Comparison of ENCODE assay signal across 31 mouse cellular contexts in genomic region chr11:104664441-104664840, GRCm38 (mm10). TPM values are rescaled to one million over a fixed set of nuclear protein-coding genes. Genes with fewer than 3 reads are reported as not detected.
DNase-seq lines count a peak whose midpoint lies in the region; ATAC-seq and TF ChIP-seq lines count a peak whose summit lies in the region.
"Had no signal": no experiment of that assay in that cellular context is flagged by ENCODE, and none has a peak within 500 bp of the region (broad histone marks: within the 10 kb centered on the region; RNA-seq: fewer than 3 reads in every experiment).

No protein-coding gene starts in this region.

- ATAC-seq in forebrain, embryonic 11.5 days (replicated peaks; ENCODE audit: low FRiP score) = no peak
- no peak for ATAC-seq in forebrain, embryonic 13.5 days
- 0 out of 2 replicates have a peak, but pooled peaks have one; percentile 31 for ATAC-seq in stomach, embryonic 16.5 days (ENCODE audit: insufficient read depth, low FRiP score)
- ATAC-seq in stomach, postnatal 0 days (ENCODE audit: low FRiP score, low TSS enrichment) = no peak
- ATAC-seq: activated CD4-positive, CD25-positive, alpha-beta regulatory T cell, adult 4 months; forebrain, embryonic 15.5 days; hindbrain, postnatal 0 days; intestine, embryonic 15.5 days had no signal

- H3K4me2 ChIP-seq in forebrain, embryonic 11.5 days (ENCODE audit: low read depth, low read length, severe bottlenecking) = no peak overlapping the region
- no peak overlapping the region for H3K4me2 ChIP-seq in forebrain, embryonic 13.5 days
- no peak overlapping the region for H3K4me2 ChIP-seq in stomach, embryonic 16.5 days (ENCODE audit: low read depth, low read length)
- H3K4me2 ChIP-seq in stomach, postnatal 0 days (replicated peaks; ENCODE audit: low read depth) = no peak overlapping the region
- H3K4me2 ChIP-seq: forebrain, embryonic 15.5 days; heart, embryonic 15.5 days; hindbrain, embryonic 12.5 days; intestine, embryonic 15.5 days; kidney, embryonic 15.5 days; limb, embryonic 15.5 days; liver, embryonic 15.5 days; lung, embryonic 14.5 days had no signal

- no peaks in the 10 kb centered on the region for H3K36me3 ChIP-seq in forebrain, embryonic 11.5 days (ENCODE audit: control insufficient read depth, insufficient read depth, low read length)
- no peaks in the 10 kb centered on the region for H3K36me3 ChIP-seq in forebrain, embryonic 13.5 days (ENCODE audit: poor library complexity, severe bottlenecking)
- peaks cover 8% of the 10 kb centered on the region; the same call in 1 of the 2 replicates for H3K36me3 ChIP-seq in stomach, embryonic 16.5 days (ENCODE audit: control insufficient read depth, insufficient read depth, low read length)
- H3K36me3 ChIP-seq in stomach, postnatal 0 days (ENCODE audit: control insufficient read depth, insufficient read depth, low read length) = peaks cover 7% of the 10 kb centered on the region; the same call in 1 of the 2 replicates
- H3K36me3 ChIP-seq: forebrain, embryonic 15.5 days; heart, embryonic 15.5 days; hindbrain, embryonic 12.5 days; kidney, embryonic 15.5 days; limb, embryonic 10.5 days; limb, embryonic 15.5 days; liver, embryonic 15.5 days had no signal

- no peak overlapping the region for H3K27ac ChIP-seq in forebrain, embryonic 11.5 days (ENCODE audit: low read depth, low read length)
- H3K27ac ChIP-seq in forebrain, embryonic 13.5 days = no peak overlapping the region
- H3K27ac ChIP-seq in stomach, embryonic 16.5 days (ENCODE audit: low read length) = no peak overlapping the region
- H3K27ac ChIP-seq in stomach, postnatal 0 days (replicated peaks) = no peak overlapping the region
- H3K27ac ChIP-seq: forebrain, embryonic 15.5 days; heart, adult 2 months; heart, embryonic 15.5 days; hindbrain, embryonic 12.5 days; hindbrain, postnatal 0 days; intestine, embryonic 15.5 days; kidney, embryonic 15.5 days; limb, embryonic 10.5 days; limb, embryonic 15.5 days; liver, embryonic 15.5 days had no signal

- peak; percentile 37 for DNase-seq in forebrain, embryonic 11.5 days (ENCODE audit: low spot score)
- DNase-seq in kidney, postnatal 10 days = peak; percentile 29
- no peak for DNase-seq in kidney, adult 9 months
- DNase-seq in stomach, postnatal 0 days (ENCODE audit: low spot score) = no peak
- DNase-seq: B cell, adult 2 months; cerebellum, adult 11 months; cerebellum, adult 9-10 months; cerebellum, postnatal 36 days; gastrocnemius, postnatal 25 days; heart, adult 2 months; layer of hippocampus, adult 9-11 months; lung, embryonic 14.5 days; lung, postnatal 14 days; midbrain, embryonic 14.5 days; retina, postnatal 1 day; right cerebral cortex, postnatal 14 days; thymus, postnatal 25 days had no signal

- H3K27me3 ChIP-seq in forebrain, embryonic 11.5 days (ENCODE audit: control insufficient read depth, insufficient read depth, low read length) = no peaks in the 10 kb centered on the region
- no peaks in the 10 kb centered on the region for H3K27me3 ChIP-seq in forebrain, embryonic 13.5 days
- H3K27me3 ChIP-seq in stomach, embryonic 16.5 days (ENCODE audit: control insufficient read depth, insufficient read depth, low read length) = no peaks in the 10 kb centered on the region
- no peaks in the 10 kb centered on the region for H3K27me3 ChIP-seq in stomach, postnatal 0 days (ENCODE audit: control insufficient read depth, insufficient read depth, low read length)
- H3K27me3 ChIP-seq: forebrain, embryonic 15.5 days; heart, embryonic 15.5 days; hindbrain, embryonic 12.5 days; intestine, embryonic 15.5 days; kidney, embryonic 15.5 days; limb, embryonic 15.5 days; liver, embryonic 15.5 days had no signal

- H3K9ac ChIP-seq in forebrain, embryonic 11.5 days (ENCODE audit: low read length) = no peak overlapping the region
- H3K9ac ChIP-seq in forebrain, embryonic 13.5 days = no peak overlapping the region
- H3K9ac ChIP-seq in stomach, embryonic 16.5 days (ENCODE audit: low read length) = no peak overlapping the region
- no peak overlapping the region for H3K9ac ChIP-seq in stomach, postnatal 0 days (ENCODE audit: low read length)
- H3K9ac ChIP-seq: forebrain, embryonic 15.5 days; heart, embryonic 15.5 days; hindbrain, embryonic 12.5 days; intestine, embryonic 15.5 days; kidney, embryonic 15.5 days; limb, embryonic 15.5 days; liver, embryonic 15.5 days; lung, embryonic 14.5 days had no signal

- no peak overlapping the region for H3K4me3 ChIP-seq in forebrain, embryonic 11.5 days (ENCODE audit: low read depth, low read length)
- H3K4me3 ChIP-seq in forebrain, embryonic 13.5 days = no peak overlapping the region
- no peak overlapping the region for H3K4me3 ChIP-seq in stomach, embryonic 16.5 days (replicated peaks; ENCODE audit: low read length)
- no peak overlapping the region for H3K4me3 ChIP-seq in stomach, postnatal 0 days (ENCODE audit: low read depth, low read length)
- H3K4me3 ChIP-seq: forebrain, embryonic 15.5 days; heart, adult 2 months; heart, embryonic 15.5 days; hindbrain, embryonic 12.5 days; intestine, embryonic 15.5 days; kidney, embryonic 15.5 days; limb, embryonic 10.5 days; limb, embryonic 15.5 days; liver, embryonic 15.5 days had no signal

- no peak for TF ChIP-seq CTCF in stomach, postnatal 0 days (IDR thresholded peaks at IDR 0.05; ENCODE audit: low read depth)

- no peaks in the 10 kb centered on the region for H3K4me1 ChIP-seq in forebrain, embryonic 11.5 days (replicated peaks; ENCODE audit: control insufficient read depth, insufficient read depth, low read length)
- H3K4me1 ChIP-seq in forebrain, embryonic 13.5 days = no peaks in the 10 kb centered on the region
- no peaks in the 10 kb centered on the region for H3K4me1 ChIP-seq in stomach, embryonic 16.5 days (ENCODE audit: control insufficient read depth, insufficient read depth, low read length)
- no peaks in the 10 kb centered on the region for H3K4me1 ChIP-seq in stomach, postnatal 0 days (replicated peaks; ENCODE audit: control insufficient read depth, insufficient read depth)
- H3K4me1 ChIP-seq: forebrain, embryonic 15.5 days; hindbrain, embryonic 12.5 days; limb, embryonic 10.5 days; limb, embryonic 15.5 days had no signal

- no peak for TF ChIP-seq EP300 in stomach, postnatal 0 days (optimal IDR thresholded peaks at IDR 0.05)

- H3K9me3 ChIP-seq in forebrain, embryonic 11.5 days (ENCODE audit: control insufficient read depth, low read length) = no peaks in the 10 kb centered on the region
- H3K9me3 ChIP-seq in forebrain, embryonic 13.5 days (replicated peaks) = no peaks in the 10 kb centered on the region
- H3K9me3 ChIP-seq in stomach, embryonic 16.5 days (replicated peaks; ENCODE audit: control insufficient read depth, low read length) = peaks cover 8% of the 10 kb centered on the region; the same call in 1 of the 2 replicates
- no peaks in the 10 kb centered on the region for H3K9me3 ChIP-seq in stomach, postnatal 0 days (ENCODE audit: control insufficient read depth, low read length)
- H3K9me3 ChIP-seq: forebrain, embryonic 15.5 days; heart, embryonic 15.5 days; hindbrain, embryonic 12.5 days; intestine, embryonic 15.5 days; kidney, embryonic 15.5 days; limb, embryonic 10.5 days; limb, embryonic 15.5 days; liver, embryonic 15.5 days had no signal

RNA-seq across cellular contexts. Expression of gene Gm11639, which starts 21.1 kb away (rescaled TPM):
- not detected in 2 replicates for polyA plus RNA-seq in forebrain, embryonic 11.5 days (2014; fragmentation: Nextera tagmentation; extraction: Ambion mirVana)
- polyA plus RNA-seq in forebrain, embryonic 13.5 days (2015; fragmentation: Nextera tagmentation; extraction: Ambion mirVana) = not detected in 2 replicates
- 0.01 and 0.02 TPM in 2 replicates for polyA plus RNA-seq in stomach, embryonic 16.5 days (2015; fragmentation: Nextera tagmentation; extraction: Ambion mirVana)
- polyA plus RNA-seq in stomach, postnatal 0 days (2015; fragmentation: Nextera tagmentation; extraction: Ambion mirVana) = 0.01 TPM in 2 replicates
- polyA plus RNA-seq: embryonic facial prominence, embryonic 11.5 days; heart, adult 2 months; hindbrain, embryonic 12.5 days; intestine, embryonic 15.5 days; limb, embryonic 10.5 days; limb, embryonic 15.5 days; lung, embryonic 14.5 days; midbrain, embryonic 14.5 days; small intestine, adult 2 months had no signal

RNA-seq across cellular contexts. Expression of gene Itgb3, which starts 56.6 kb away (rescaled TPM):
- 0.98 and 1.1 TPM in 2 replicates for polyA plus RNA-seq in forebrain, embryonic 11.5 days (2014; fragmentation: Nextera tagmentation; extraction: Ambion mirVana)
- polyA plus RNA-seq in forebrain, embryonic 13.5 days (2015; fragmentation: Nextera tagmentation; extraction: Ambion mirVana) = 0.43 and 0.89 TPM in 2 replicates
- 8.9 and 10.1 TPM in 2 replicates for polyA plus RNA-seq in stomach, embryonic 16.5 days (2015; fragmentation: Nextera tagmentation; extraction: Ambion mirVana)
- polyA plus RNA-seq in stomach, postnatal 0 days (2015; fragmentation: Nextera tagmentation; extraction: Ambion mirVana) = 4.7 and 5.1 TPM in 2 replicates

Comparison
In these comparisons a context has a peak if more than half of its experiments do, and no peak if none do; other contexts are left out.
1. DNase-seq: peak in forebrain, embryonic 11.5 days (single experiment) and kidney, postnatal 10 days (single experiment); none in kidney, adult 9 months (single experiment) and stomach, postnatal 0 days (single experiment).